Mouse (Mus musculus) splenic B cell, adult 2 months (primary cell): ENCODE data around the gene Pabpc1l.

Experiments used
- DNase-seq: peaks from one replicate; pipeline ENCODE4 v3.0.0-alpha.2; 2011; ENCODE audit warnings: low read depth, low spot score
- H3K27me3 ChIP-seq: 2 replicates; pipeline ENCODE4 v1.6.1; 2012; ENCODE audit warnings: mild to moderate bottlenecking, low read length, moderate library complexity, mixed read lengths; ENCODE audit not compliant: control insufficient read depth, poor library complexity, insufficient read depth, severe bottlenecking
- H3K36me3 ChIP-seq: 2 replicates; pipeline ENCODE4 v1.6.1; 2012; ENCODE audit warnings: mild to moderate bottlenecking, low read length, moderate library complexity, mixed read lengths; ENCODE audit not compliant: control insufficient read depth, poor library complexity, insufficient read depth, severe bottlenecking

Gene Pabpc1l

DNA sequence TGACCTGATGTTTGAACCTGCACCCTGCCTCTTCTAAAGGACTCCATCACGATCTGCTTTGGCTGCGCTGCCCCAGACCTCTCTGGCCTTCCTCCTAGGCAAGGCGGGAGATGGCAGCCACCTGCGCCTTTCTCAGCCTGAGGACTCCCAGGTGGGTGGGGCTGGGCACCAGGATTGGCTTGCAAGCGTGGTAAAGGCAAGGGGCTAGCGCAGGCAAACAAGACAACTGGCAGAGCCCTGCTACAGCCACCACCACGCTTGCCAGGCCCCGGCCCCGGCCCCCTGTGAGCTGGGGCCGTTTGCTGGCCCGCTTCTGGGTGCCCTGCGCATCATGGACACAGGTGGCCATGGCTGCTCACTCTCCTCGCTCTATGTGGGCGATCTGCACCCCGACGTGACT, at the start of gene Pabpc1l:
Pabpc1l (plus strand) TSS at position 301 of the 400 bp plus-strand sequence.
- Histone ChIP-seq H3K36me3 (no peaks in the 10 kb centered on the region), H3K27me3 (no peaks in the 10 kb centered on the region)
- no peak for DNase-seq

DNA sequence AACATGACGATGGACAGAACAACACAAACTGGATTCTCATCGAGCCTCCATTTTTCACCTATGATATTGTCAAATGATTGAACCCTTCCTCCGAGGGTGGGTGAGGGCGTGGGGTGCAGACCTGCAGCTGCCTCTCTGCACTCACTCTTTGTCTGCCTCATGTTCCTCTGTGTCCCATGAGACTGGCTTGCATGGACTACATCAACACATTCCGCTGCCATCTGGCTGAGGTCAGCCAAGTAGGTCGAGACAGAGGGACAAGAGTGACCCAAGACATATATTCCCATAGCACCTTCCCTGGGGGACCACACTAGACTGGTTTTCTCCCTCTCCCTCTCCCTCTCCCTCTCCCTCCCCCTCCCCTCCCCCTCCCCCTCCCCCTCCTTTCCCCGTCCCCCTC, 48.8 kb upstream of the Pabpc1l start:
- DNase-seq = no peak
- H3K27me3 ChIP-seq = no peaks in the 10 kb centered on the region
- H3K36me3 ChIP-seq = no peaks in the 10 kb centered on the region

DNA sequence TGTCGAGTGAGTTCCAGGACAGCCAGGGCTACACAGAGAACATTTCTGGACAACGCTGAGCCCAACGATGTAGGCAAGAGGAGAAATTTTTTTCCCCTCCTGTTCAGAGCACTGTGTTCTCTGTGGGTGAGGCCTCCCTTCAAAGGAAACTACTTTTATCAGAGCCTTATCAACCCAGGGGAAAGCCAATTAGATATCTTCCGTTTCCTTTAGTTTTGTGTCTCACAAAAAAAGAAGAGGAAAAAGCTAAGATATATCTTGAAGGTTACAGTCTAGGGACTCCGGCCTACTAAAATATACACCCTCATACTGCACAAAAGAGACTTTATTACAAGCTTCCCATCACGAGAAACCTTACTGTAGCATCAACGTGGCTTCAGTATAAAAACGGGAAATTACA, 38.0 kb upstream of the Pabpc1l start:
- no peaks in the 10 kb centered on the region; the same call in 1 of the 2 replicates for H3K27me3 ChIP-seq
- DNase-seq = no peak
- H3K36me3 ChIP-seq = no peaks in the 10 kb centered on the region

GRCm38 (mm10) chr2:163992871-163993270, 32.4 kb upstream of the Pabpc1l start:
- Histone ChIP-seq H3K36me3 (no peaks in the 10 kb centered on the region), H3K27me3 (no peaks in the 10 kb centered on the region)
- no peak for DNase-seq

- H3K27me3 ChIP-seq = no peaks in the 10 kb centered on the region
- DNase-seq = no peak
- H3K36me3 ChIP-seq = no peaks in the 10 kb centered on the region
Observed at GRCm38 (mm10) chr2:163994654-163994976, 30.6 kb upstream of the Pabpc1l start, which contains the start of gene Ywhab. Gene Ywhab (plus strand): TSS chr2:163994960.

DNA sequence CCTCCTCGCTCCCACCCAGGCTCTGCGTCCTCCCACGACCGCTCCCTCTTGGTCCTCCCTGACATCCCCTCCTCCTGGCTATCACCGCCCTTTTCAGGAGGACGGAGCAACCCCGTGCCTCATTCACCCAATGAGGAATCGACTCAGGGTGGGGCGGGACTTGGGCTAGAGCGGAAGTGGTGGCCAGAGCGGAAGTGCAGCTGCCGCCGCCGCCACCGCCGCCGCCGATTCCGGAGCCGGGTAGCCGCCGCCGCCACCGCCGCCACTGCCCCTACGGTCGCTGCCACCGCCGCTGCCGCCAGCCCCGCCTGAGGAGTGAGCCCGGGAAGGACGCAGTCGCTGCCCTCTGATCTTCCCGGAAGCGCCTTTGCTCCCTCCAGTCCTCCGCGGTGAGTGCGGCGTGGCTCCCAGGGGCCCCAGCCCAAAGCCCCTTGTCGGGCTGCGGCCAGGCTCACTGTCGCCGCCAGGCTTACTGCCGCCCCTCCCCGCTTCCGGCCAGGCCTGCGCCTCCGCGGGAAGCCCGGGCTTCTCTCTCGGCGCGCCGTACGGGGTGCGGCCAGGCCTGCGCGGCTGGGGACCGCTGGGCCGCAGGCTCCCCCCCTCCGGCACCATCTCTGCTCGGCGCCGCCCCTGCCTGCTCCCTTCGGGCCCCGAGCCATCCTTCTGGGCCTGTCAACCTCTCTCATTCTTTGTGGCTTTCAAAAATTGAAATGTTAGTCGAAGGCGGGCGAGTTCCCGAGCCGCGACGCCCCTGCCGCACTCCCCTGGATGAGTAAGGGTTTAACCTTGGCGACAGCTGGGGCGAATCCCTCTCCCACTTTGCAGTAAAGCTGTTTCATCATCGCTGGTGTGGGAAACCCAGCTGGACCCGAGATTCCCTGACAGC, 30.0 kb upstream of the Pabpc1l start:
- peak; percentile 91 for DNase-seq
- no peaks in the 10 kb centered on the region for H3K36me3 ChIP-seq
- no peaks in the 10 kb centered on the region for H3K27me3 ChIP-seq

GRCm38 (mm10) chr2:163996275-163996674, 29.0 kb upstream of the Pabpc1l start:
- H3K36me3 ChIP-seq = no peaks in the 10 kb centered on the region
- no peaks in the 10 kb centered on the region for H3K27me3 ChIP-seq
- DNase-seq = no peak

DNA sequence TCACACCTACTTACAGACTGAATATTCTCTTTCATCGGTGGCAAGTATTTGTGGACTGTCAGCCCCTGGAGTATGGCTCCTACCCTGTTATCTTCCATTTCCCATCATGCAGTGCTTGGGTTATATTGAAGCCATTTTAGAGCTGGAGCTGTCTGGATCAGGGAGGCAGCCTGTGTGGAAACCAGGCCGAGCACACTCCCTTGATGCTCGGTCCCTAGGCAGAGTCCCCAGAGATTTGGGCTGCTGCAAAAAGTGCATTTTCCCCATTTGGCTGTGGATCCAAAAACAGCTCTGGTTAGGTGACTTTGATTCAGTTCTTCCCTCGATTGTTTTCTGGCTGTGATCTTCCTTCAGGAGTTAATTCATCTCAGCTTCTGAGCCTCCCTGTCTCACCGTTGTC, 28.4 kb upstream of the Pabpc1l start:
- no peaks in the 10 kb centered on the region for H3K36me3 ChIP-seq

GRCm38 (mm10) chr2:163998981-163999380, 26.3 kb upstream of the Pabpc1l start:
- no peaks in the 10 kb centered on the region for H3K27me3 ChIP-seq
- DNase-seq = no peak
- no peaks in the 10 kb centered on the region for H3K36me3 ChIP-seq

More for the DNA sequence above, 28.4 kb upstream of the Pabpc1l start:
- no peak for DNase-seq
- H3K27me3 ChIP-seq = no peaks in the 10 kb centered on the region

GRCm38 (mm10) chr2:164002637-164003036, 22.6 kb upstream of the Pabpc1l start:
- DNase-seq = no peak
- Histone ChIP-seq H3K27me3 (no peaks in the 10 kb centered on the region), H3K36me3 (no peaks in the 10 kb centered on the region)

GRCm38 (mm10) chr2:164004503-164004902, 20.7 kb upstream of the Pabpc1l start:
- Histone ChIP-seq H3K27me3 (no peaks in the 10 kb centered on the region), H3K36me3 (no peaks in the 10 kb centered on the region)
- no peak for DNase-seq

DNA sequence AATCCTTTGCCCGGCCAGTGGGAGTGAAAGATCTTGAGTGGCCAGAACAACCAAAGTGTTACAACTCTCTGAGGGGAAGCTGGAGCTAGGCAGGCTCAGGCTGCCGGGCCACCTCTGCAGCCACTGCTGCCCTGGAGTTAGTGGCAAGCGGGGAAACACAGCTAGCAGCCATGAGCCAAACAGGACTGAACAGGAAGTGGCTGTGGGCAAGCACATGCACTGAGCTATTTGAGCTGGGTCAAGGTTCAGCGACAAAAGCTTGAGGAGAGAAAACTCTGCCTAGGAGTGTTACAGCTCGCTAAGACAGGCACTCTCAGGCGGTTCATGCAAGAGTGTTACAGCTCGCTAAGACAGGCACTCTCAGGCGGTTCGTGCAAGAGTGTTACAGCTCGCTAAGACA, 18.3 kb upstream of the Pabpc1l start:
- Histone ChIP-seq H3K36me3 (no peaks in the 10 kb centered on the region), H3K27me3 (no peaks in the 10 kb centered on the region)
- peak; percentile 51 for DNase-seq

GRCm38 (mm10) chr2:164007547-164007946, 17.7 kb upstream of the Pabpc1l start:
- no peak for DNase-seq
- Histone ChIP-seq H3K36me3 (peaks cover 3% of the 10 kb centered on the region; the same call in 1 of the 2 replicates), H3K27me3 (no peaks in the 10 kb centered on the region)

DNA sequence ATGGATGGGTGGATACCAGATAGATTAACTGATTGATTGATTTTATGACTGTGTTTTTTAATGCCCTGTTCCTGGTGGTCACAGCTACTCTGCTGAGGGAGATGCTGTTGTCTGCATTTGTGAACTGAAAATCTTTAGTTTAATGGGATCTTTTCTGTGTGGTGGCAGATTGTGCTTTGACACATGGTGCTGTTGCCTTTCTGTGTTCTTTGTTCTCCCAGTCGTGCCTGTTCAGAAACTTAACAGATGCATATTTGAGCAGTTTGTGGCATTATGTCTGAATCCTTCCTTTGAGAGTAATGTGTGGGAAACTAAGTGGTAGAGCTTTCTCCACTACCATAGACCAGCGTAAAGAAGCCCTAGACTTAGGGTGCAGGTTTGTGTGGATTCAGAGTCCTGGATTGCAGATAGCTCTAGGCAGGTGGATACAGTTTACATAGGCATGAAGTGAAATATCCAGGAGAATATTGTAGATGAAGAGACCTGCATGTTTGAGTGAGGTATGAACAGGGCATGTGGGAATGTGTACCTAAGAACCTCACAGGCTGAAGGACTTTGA, 17.2 kb upstream of the Pabpc1l start:
- DNase-seq = no peak
- Histone ChIP-seq H3K36me3 (peaks cover 3% of the 10 kb centered on the region; the same call in 1 of the 2 replicates), H3K27me3 (no peaks in the 10 kb centered on the region)

DNA sequence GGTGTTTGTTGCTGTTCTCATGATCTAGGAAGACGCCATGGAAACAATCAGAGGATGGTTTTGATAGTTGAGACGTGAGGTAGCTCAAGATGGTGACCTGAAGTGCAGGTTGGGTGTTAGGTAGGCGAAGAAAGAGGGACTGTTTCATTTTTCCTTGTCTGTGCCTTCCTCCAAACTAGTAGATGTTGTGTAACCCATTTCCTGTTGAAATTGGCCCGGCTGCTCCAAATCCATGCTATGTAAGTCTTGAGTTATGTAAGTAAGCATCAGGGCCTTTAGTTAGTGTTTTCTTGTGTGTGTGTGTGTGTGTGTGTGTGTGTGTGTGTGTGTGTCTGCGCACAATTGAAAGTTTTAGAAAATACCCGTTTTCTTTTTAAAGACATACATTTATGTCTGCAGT, 16.0 kb upstream of the Pabpc1l start:
- no peaks in the 10 kb centered on the region for H3K27me3 ChIP-seq
- H3K36me3 ChIP-seq = peaks cover 3% of the 10 kb centered on the region
- no peak for DNase-seq
